Mouse (Mus musculus) regulatory T cell (primary cell): Measurements from ENCODE around the gene Abl1.

ENCODE experiments used
- in situ Hi-C: fragments of 300-600 bp; cut with MboI, MseI; formaldehyde crosslinking; loops from one replicate; pipeline ENCODE4 v1.15.1; 2025; ENCODE audit warnings: high pct_unique_total_duplicates

Abl1 gene

DNA sequence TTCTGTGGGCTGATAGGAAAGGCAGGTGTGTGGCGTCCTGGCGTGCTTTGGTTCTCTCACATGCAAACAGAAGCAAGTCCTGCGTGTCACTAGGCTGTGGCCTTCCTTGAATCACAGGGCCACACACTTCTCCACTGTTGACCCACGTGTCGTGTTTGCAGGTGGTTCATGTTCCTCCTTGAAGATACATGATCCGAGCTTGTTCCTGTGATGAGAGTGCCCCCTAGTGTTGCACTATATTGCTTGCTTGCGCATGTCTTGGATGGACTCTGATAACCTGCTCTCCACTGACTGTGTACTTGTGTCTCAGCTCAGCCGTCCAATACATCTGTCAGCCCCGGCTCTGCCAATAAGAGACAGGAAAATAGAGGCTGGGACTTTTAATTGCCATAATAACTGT lies 96.9 kb downstream of the Abl1 start:
- in situ Hi-C loops: loop anchor here (5.0 kb wide), 1 partner anchor 98 kb away; the partner anchor contains the start of gene Abl1

- in situ Hi-C loops: loop anchor here (5.0 kb wide), 1 partner anchor 100 kb away; the partner anchor contains the start of gene Abl1
Observed at GRCm38 (mm10) chr2:31787029-31787428, 98.9 kb downstream of the Abl1 start.

- in situ Hi-C loops: loop anchor here (5.0 kb wide), 1 partner anchor 101 kb away; the partner anchor contains the start of gene Abl1
Observed at GRCm38 (mm10) chr2:31788227-31788626, 100.1 kb downstream of the Abl1 start.

DNA sequence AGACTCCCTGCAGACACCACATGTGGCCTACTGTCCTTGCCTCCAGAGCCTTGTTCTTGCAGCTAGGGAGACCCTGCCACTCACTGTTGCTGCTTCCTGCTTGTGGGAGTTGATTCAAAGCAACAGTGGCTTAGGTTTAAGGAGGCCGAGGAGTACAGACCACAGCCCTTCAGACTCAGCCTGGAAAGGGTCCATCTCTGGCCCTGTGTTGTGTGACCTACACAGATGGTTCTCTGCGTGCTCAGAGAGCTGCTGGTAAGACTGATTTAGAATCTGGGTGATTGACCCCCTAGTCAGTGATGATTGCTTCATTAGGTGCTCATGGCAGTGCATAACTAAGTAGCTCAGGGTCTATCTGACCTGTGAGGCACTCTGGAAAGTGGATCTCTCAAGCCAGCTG lies 101.0 kb downstream of the Abl1 start:
- in situ Hi-C loops: loop anchor here (5.0 kb wide), 1 partner anchor 102 kb away; the partner anchor contains the start of gene Abl1

GRCm38 (mm10) chr2:31790728-31791251 lies 102.6 kb downstream of the Abl1 start:
- in situ Hi-C loops: no loop called here

- in situ Hi-C loops: no loop called here
Observed at GRCm38 (mm10) chr2:31791260-31791659, 103.1 kb downstream of the Abl1 start.

DNA sequence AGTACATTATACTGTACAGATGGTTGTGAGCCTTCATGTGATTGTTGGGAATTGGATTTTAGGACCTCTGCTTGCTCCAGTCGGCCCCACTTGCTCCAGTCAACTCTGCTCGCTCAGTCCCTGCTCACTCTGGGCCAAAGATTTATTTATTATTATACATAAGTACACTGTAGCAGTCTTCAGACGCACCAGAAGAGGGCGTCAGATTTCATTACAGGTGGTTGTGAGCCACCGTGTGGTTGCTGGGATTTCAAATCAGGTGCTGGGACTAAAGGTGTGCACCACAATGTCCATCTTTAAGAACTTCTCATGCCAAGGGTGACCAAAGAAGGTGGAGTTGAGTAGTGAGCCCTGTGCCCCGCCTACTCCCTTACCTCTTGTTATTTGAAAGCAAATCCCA lies 104.4 kb downstream of the Abl1 start:
- in situ Hi-C loops: no loop called here

DNA sequence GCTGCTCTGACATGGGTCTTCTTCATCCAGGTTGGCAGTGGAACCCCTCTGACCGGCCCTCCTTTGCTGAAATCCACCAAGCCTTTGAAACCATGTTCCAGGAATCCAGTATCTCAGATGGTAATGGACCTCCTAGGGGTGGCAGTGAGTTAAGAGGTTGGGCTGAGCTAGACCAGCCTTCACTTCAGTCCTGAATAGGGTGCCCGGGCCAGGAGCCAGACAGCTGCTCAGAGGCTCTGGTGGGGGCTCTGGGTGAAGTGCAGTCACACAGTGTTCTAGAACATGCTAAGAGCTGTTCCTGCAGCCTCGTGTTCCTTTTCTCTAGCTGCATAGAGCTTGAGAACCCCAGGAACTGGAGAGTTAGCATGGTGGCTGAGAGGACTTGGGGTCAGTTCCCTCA lies 108.8 kb downstream of the Abl1 start:
- in situ Hi-C loops: no loop called here

DNA sequence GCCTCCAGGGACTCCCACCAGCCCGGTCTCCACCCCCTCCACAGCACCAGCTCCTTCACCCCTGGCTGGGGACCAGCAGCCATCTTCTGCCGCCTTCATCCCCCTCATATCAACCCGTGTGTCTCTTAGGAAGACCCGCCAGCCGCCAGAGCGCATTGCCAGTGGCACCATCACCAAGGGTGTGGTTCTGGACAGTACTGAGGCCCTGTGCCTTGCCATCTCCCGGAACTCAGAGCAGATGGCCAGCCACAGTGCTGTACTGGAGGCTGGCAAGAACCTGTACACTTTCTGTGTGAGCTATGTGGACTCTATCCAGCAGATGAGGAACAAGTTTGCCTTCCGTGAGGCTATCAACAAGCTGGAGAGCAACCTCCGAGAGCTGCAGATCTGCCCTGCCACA lies 113.2 kb downstream of the Abl1 start:
- in situ Hi-C loops: no loop called here

GRCm38 (mm10) chr2:31802811-31803210 lies 114.6 kb downstream of the Abl1 start:
- in situ Hi-C loops: no loop called here

DNA sequence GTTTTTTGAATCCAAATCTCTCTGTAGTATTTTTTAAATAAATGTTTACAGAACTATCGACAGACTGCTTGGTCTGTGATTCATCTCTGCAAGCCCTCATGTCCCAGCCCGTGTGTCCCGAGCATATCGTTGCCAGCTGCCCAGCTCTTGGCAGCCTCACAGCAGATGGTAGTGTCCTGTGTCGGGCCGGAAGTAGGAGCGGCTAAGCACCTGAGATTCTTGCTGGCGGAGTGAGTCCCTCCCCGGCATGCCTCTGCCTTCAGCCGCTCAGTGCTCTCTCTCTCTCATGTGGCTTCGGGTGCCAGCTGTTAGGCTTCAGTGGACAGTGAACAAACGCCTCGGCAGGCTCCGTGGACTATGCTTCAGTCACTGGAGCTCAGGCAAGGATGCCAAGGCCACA lies 115.3 kb downstream of the Abl1 start:
- in situ Hi-C loops: no loop called here

GRCm38 (mm10) chr2:31806639-31807382 lies 118.6 kb downstream of the Abl1 start:
- in situ Hi-C loops: no loop called here

DNA sequence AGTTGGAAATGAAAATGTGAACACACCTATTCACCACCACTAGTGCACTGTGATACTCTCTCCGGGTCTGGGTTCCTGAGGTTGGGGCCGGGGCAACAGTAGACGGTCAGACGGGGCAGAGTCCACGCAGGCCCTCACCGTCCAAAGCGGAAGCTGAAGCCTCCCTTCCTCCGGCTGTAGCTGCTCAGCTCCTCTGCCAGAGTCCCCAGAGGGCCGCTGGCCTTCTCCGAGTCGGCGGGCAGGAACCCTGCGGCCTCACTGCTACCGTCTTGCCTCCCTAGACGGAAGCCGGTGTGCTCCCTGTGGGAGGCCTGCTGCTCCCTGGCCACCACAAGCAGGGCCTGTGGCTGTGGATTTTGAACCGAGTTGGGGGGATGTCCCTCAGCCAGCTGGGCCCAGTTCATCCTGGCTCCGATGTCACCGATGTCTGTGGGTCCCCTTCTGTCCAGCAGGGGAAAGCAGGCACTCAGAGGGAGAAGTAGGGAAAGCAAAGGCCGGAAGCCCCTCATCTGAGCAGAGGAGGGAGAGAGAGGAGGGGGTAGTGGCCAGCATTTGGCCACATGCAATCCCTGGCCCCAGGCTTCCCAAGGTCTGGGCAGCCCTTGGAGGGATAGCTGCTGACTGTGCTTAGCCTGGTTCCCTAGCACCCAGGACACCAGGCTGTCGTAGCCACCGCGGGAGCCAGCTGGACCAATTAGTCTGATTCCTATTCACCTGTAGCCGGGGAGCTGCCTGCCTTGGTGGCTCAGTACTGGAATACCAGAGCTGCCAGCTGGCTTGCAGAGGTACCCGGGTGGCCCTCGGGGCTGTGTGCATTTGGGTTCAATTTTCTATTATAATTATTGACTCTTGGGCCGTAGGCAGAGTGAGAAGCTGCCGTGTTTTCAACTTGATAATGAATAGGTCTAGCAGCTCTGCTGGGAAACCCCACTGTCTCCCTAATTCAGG lies 120.5 kb downstream of the Abl1 start:
- in situ Hi-C loops: no loop called here

DNA sequence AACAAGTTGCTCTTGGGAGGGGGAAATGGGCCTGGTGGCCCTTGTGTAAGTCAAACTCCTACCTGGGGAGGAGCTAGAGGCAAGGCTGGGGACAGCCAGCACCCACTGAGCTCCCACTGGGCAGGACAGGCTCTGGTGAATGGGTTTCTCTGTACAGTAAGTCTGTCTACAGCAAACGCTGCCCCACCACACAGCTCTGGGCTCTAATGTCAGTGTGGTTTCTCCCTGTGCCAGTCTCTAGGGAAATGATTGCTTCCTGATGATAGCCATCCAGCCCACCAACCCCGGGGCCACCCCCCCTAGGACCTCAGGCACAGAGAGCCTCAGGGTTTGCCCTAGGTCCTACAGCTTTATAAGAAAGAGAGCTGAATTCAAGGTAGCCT lies 121.2 kb downstream of the Abl1 start:
- in situ Hi-C loops: no loop called here

- in situ Hi-C loops: loop anchor here (5.0 kb wide), 1 partner anchor 77 kb away; the partner anchor contains the start of gene Lamc3
Observed at GRCm38 (mm10) chr2:31810444-31810843, 122.3 kb downstream of the Abl1 start, which contains the start of gene Qrfp. Qrfp (minus strand) TSS chr2:31810580.

DNA sequence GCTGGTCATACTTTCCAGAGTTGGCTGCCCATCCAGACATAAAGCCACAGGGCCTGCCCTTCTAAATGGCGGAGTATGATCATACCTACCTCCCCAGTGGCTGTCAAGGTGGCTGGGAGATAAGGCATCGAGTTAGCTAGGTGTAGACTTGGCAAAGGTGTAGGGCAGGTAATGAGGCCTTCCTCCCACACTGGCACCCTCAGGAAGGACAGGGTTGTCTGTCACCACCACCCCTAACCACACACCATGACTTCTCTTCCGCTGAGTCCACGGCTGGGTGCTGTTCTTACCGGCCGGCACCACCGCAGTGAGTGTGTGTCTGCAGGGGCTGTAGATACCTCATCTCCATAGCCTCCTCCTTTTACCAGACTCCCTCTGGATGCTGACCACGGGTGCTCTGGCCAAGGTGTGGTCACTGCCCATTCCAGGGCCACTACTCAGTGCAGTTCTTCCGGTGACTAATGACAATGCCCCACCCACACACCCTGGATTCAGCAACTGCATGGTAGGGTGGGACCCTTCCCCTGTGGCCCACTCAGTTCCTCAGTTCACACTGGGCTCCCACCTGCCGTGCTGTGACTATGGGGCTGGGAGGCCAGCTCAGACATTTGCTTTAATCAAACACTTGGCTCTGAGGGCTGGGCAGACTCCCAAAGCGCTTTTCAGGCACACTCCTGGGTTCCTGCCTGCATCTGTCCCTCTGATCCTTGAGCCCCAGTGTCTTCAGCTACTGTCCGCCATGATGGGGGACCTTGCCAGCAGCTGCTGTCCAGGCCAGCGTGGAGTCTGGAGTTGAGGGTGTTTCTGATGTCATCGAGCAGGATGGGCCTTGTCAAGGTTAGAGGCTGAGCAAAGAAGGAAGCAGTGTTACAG lies 123.1 kb downstream of the Abl1 start:
- in situ Hi-C loops: loop anchor here (5.0 kb wide), 1 partner anchor 76 kb away; the partner anchor contains the start of gene Lamc3

DNA sequence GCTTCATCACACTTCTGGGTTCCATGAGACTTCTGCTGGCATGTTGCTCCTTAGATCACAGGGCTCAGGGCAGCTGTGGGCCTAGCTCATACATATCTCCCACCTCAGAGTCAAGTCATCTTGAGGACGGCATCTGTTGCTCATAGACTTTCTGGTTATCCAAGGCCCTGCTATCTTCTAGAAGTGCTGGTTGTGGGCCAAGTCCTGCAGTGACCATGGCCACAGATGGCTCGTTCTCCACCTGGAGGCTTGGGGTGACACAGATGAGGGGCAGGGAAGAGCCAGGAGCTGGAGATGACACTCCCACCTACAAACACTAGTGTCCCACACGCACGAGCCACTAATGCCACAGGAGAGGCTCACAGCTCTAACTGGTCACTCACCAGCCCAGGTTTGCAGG lies 125.5 kb downstream of the Abl1 start:
- in situ Hi-C loops: loop anchor here (5.0 kb wide), 1 partner anchor 74 kb away; the partner anchor contains the start of gene Lamc3

DNA sequence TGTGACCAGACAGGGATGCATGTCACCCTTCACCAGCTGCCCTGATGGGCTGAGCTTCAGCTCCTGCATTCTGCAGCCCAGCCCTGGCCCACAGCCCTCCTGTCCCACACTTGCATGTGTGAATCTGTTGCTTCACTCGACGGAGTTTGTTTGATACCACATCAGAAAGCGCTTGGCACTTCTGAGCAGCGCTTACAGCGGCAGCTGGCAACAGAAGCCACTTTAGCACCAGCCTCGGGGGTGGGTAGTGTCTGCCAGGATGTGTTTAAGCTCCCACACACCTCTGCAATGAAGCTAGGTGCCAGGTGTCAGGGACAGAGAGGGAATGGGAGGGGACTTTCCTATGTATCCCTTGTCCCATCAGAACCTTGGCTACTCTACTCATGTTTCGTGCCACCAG lies 126.5 kb downstream of the Abl1 start:
- in situ Hi-C loops: loop anchor here (5.0 kb wide), 2 partner anchors 38 to 73 kb away; partner anchors contain the start of gene Lamc3

DNA sequence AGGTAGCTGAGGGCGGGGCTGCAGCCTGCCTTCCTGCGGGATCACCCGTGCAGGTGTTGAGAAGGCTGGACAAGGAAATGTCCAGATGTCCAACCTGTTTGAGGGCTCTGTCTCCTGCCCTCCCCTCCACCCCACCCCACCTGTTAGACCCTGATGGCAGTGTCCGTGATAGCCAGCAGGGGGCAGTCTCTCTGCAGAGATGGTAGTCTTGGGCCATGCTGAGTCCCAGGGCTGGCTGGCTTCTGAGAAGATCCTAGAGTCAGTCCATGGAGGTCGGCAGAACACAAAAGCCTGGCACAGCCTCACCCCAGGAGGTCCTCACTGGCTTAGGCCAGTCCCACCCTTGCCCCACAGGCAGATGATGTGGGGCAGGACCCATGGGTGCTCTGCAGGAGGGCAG lies 127.2 kb downstream of the Abl1 start:
- in situ Hi-C loops: loop anchor here (5.0 kb wide), 1 partner anchor 37 kb away; no protein-coding TSS in a partner anchor

DNA sequence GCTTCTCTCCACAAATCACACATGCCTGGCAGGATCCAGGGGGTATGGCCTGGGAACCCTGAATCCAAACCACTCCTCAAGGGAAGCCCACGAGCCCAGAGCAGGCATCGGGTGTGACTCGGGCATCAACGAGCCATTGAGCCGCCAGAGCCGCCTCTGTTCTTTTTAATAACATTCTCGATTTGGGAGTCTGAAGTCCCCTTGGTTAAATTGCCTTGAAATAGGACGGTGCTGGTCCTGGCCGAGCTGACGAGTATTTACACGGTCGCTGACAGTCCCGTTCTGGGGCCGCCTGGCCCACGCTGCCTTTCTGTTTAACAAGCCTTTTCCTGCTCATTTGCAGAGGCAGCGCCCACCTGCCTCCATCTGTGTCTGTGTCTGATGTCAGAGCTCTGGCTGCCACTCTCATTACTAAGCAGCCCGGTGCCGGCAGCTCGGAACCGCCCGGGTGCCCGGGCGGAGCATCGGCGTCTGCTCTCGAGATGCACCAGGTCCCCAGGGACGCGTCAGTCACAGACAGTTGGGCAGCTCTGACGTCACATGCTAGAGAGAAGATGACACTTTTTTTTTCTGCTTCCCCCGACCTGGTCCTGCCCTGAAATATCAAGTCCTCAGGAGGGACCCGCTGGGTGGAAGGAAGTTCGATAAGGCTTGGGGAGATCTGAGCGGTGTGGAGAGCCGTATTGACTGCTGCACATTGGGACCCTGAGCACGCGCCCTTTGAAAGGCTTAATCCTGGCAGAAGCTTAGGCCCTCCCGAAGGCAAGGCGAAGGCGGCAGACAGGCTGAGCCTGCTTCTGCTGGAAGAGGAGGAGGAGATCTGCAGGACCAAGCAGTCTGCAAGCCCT lies 134.6 kb downstream of the Abl1 start:
- in situ Hi-C loops: no loop called here
